Mouse (Mus musculus): ENCODE measurements around the gene Fus.

- TF ChIP-seq POLR2A (IDR thresholded peaks at IDR 0.05; ENCODE audit: borderline replicate concordance, control insufficient read depth, low read depth, low read length) (no peak), CTCF (IDR thresholded peaks at IDR 0.05; ENCODE audit: control insufficient read depth, insufficient read depth, low read length) (no peak)
These were observed 21.6 kb downstream of the Fus start for GRCm38 (mm10) chr7:127988904-127989303.
